Mouse (Mus musculus) central nervous system, embryonic 18 days (tissue): ENCODE results near the gene Has3. TPM values are rescaled to one million over a fixed set of nuclear protein-coding genes. Genes with fewer than 3 reads are reported as not detected.

ENCODE experiments used
- polyA plus RNA-seq: library from polyadenylated mRNA; depleted of rRNA; stranded (reverse); fragments of >200 nt; gene quantifications from 2 replicates; pipeline ENCODE4 v1.2.3, GENCODE M21; 2012; rRNA removed

The Has3 gene
- polyA plus RNA-seq, result 9.6 and 10.7 TPM in 2 replicates

DNA sequence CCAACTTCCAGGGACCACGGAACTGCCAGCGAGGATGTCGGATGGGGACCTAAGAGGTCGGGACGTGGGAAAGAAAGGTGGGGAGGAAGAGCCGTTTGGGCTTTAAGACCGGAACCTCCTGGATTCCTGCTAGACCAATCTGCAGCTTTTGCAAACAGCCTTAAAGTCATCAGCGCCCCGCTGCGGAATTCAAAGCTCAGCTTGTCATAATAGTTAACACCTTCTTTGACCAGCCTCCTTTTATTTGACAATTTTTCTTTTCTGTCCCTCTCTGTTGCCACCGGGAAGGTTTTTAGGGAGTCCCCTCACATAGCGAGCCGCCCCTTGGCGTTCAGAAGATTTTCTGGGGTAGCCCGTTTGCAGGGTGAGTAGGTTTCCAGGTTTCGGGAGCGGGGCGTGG is at the start of gene Has3:
TSS of gene Has3 (plus strand) at position 192 of the 400 bp plus-strand sequence.

DNA sequence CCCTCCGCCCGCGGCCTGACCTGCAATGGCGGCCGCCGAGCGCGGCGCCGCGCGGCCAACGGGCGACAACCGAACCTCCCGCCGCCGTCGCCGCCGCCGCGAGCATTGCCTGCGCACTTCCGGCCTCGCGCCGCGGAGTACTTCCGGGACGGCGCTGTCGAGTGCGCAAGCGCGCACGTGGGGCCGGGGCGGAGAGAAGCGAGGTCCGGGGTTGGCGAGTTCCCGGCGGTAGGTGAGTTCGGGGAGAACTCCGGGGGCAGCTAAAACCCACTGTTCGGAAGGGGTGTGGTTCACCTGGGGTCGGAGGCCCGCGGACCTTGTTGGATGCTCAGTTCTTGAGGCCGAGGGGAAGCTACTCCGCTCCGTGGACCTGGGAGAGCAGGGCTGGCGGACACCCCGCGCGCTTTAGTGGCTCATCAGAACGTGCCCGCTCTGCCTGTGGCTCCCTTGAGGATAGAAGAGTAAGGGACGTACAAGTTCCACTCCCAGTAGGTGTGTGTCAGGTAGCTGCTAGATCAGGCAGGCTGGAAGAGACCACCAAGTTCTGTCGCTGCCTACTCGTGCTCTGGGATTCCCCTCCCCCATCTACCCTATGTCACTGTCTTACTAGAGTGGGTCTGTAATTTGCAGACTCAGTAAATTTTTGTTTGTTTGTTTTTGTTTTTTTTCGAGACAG is 23.6 kb downstream of the Has3 start, which contains the start of gene Utp4:
TSS of gene Utp4 (plus strand) at position 156 of the 676 bp plus-strand sequence.

Other genes starting within 250 kb of the Has3 start
- 3.1 and 3.2 TPM in 2 replicates for gene Tango6, start 187.2 kb upstream of the Has3 start, polyA plus RNA-seq
- 37.3 and 38.0 TPM in 2 replicates for gene Utp4, start 23.4 kb downstream of the Has3 start, polyA plus RNA-seq
- gene Sntb2, start 65.5 kb downstream of the Has3 start, polyA plus RNA-seq, result 4.1 and 5.0 TPM in 2 replicates
- 102 and 108 TPM in 2 replicates for gene Vps4a, start 161.0 kb downstream of the Has3 start, polyA plus RNA-seq
- gene Pdf, start 178.4 kb downstream of the Has3 start, polyA plus RNA-seq, result 26.0 and 27.5 TPM in 2 replicates
- gene Cog8, start 186.4 kb downstream of the Has3 start, polyA plus RNA-seq, result 44.9 and 47.7 TPM in 2 replicates
- gene Nip7, start 186.6 kb downstream of the Has3 start, polyA plus RNA-seq, result 69.9 and 80.6 TPM in 2 replicates
- gene Tmed6, start 195.4 kb downstream of the Has3 start, polyA plus RNA-seq, result not detected in 2 replicates
- 39.5 and 42.7 TPM in 2 replicates for gene Terf2, start 226.3 kb downstream of the Has3 start, polyA plus RNA-seq